Mouse (Mus musculus) lung, postnatal 0 days (tissue): ENCODE measurements around the gene Tcf15.

Source experiments
- CTCF ChIP-seq: IDR thresholded peaks from 2 replicates; pipeline ENCODE4 v1.5.1; 2016; ENCODE audit warnings: antibody characterized with exemption, mild to moderate bottlenecking
- EP300 ChIP-seq: IDR thresholded peaks from 2 replicates; pipeline ENCODE4 v1.6.1; 2016; ENCODE audit warnings: antibody characterized with exemption, mild to moderate bottlenecking, control low read depth

- TF ChIP-seq CTCF (no peak), EP300 (no peak)
Measured at GRCm38 (mm10) chr2:152196896-152197295, 53.5 kb downstream of the Tcf15 start.
